Mouse (Mus musculus) C2C12 (cell line): ENCODE measurements around the gene Plxna1.

Source experiments
- CTCF ChIP-seq: IDR thresholded peaks from one replicate; pipeline ENCODE4 v1.5.1; 2011; ENCODE audit not compliant: control insufficient read depth, insufficient read depth, insufficient read length
- MAX ChIP-seq: IDR thresholded peaks from one replicate; pipeline ENCODE4 v1.6.1; 2011; ENCODE audit warnings: mild to moderate bottlenecking, control low read depth
- MYOD1 ChIP-seq: IDR thresholded peaks from one replicate; pipeline ENCODE4 v1.6.1; 2011; ENCODE audit warnings: low read depth; ENCODE audit not compliant: control insufficient read depth, insufficient read length
- MYOG ChIP-seq: IDR thresholded peaks from one replicate; pipeline ENCODE4 v1.6.1; 2011; ENCODE audit not compliant: control insufficient read depth, insufficient read length; ENCODE audit errors: extremely low read depth
- USF1 ChIP-seq: IDR thresholded peaks from one replicate; pipeline ENCODE4 v1.6.1; 2011; ENCODE audit warnings: low read depth, mild to moderate bottlenecking, control low read depth, moderate library complexity

DNA sequence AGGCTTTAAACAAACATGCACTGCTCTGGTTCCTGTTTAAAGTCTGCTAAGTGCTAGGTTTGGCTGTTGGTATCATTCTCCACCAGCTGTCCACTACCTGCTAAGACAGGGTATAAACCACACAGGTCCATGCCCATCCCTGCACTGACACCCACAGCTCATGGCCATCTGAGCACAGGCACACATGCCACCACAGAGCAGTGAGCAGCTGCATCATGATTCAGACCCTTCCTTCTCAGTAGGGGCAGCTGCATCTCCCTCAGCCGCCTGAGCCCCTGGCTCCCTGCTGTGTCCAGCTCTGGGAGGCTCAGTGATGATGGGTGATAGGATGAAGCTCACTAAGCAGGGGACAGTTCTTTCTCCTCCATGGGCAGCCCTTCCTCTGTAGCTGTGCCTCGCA lies 15.8 kb upstream of the Plxna1 start:
- TF ChIP-seq CTCF (no peak), MAX (no peak), MYOG (no peak), USF1 (no peak), MYOD1 (peak; percentile 85)
